Mouse (Mus musculus) embryonic facial prominence, embryonic 11.5 days (tissue): ENCODE measurements at regions not wholly inside any gene's neighbourhood (a gene's known extent, or its start where the extent isn't known, plus 50 kb on each side); places are given as distances from the start of the nearest gene placed in this dataset.

Source experiments
- ATAC-seq: fragments of 200-750 bp; cut with Nextera tagmentation; replicated peaks from 2 replicates; pipeline ENCODE4 v1.8.0; 2017; ENCODE audit warnings: low read depth; ENCODE audit not compliant: insufficient number of reproducible peaks, low FRiP score, low TSS enrichment
- DNase-seq: peaks from one replicate; pipeline ENCODE4 v3.0.0-alpha.2; 2015; ENCODE audit warnings: low spot score
- H3K27ac ChIP-seq: fragments of 300-500 bp; sonication (generic); replicated peaks from 2 replicates; pipeline ENCODE4 v1.5.1; 2014; ENCODE audit warnings: mild to moderate bottlenecking, low read depth, low read length, control low read depth
- H3K27me3 ChIP-seq: fragments of 300-500 bp; sonication (generic); 2 replicates; pipeline ENCODE4 v1.6.1; 2014; ENCODE audit warnings: mild to moderate bottlenecking, low read length, moderate library complexity, mixed read lengths; ENCODE audit not compliant: control insufficient read depth, insufficient read depth
- H3K36me3 ChIP-seq: fragments of 300-500 bp; sonication (generic); replicated peaks from 2 replicates; pipeline ENCODE4 v1.6.1; 2014; ENCODE audit warnings: low read depth, mild to moderate bottlenecking, low read length, moderate library complexity, mixed read lengths; ENCODE audit not compliant: control insufficient read depth, insufficient read depth
- H3K4me1 ChIP-seq: fragments of 300-500 bp; sonication (generic); 2 replicates; pipeline ENCODE4 v1.6.1; 2014; ENCODE audit warnings: low read length, mixed read lengths; ENCODE audit not compliant: control insufficient read depth, insufficient read depth
- H3K4me2 ChIP-seq: fragments of 300-500 bp; sonication (generic); 2 replicates; pipeline ENCODE4 v1.6.1; 2014; ENCODE audit warnings: low read depth, mild to moderate bottlenecking, control low read depth, low read length, moderate library complexity
- H3K4me3 ChIP-seq: fragments of 300-500 bp; sonication (generic); 2 replicates; pipeline ENCODE4 v1.5.1; 2014; ENCODE audit warnings: low read depth, low read length, control low read depth
- H3K9ac ChIP-seq: fragments of 300-500 bp; sonication (generic); replicated peaks from 2 replicates; pipeline ENCODE4 v1.6.1; 2014; ENCODE audit warnings: mild to moderate bottlenecking, control low read depth, low read length
- H3K9me3 ChIP-seq: fragments of 300-500 bp; sonication (generic); replicated peaks from 2 replicates; pipeline ENCODE4 v1.6.1; 2016; ENCODE audit warnings: mild to moderate bottlenecking, low read length, inconsistent platforms, mixed read lengths; ENCODE audit not compliant: control insufficient read depth
- WGBS: fragments of 180-500 bp; shearing (Covaris S2); extraction: QIAGEN DNeasy Blood & Tissue Kit; methylation state at CpG from one replicate; pipeline ENCODE4 v1.1.7; 2014; 5-methylcytosine and 5-hydroxymethylcytosine counted together

DNA sequence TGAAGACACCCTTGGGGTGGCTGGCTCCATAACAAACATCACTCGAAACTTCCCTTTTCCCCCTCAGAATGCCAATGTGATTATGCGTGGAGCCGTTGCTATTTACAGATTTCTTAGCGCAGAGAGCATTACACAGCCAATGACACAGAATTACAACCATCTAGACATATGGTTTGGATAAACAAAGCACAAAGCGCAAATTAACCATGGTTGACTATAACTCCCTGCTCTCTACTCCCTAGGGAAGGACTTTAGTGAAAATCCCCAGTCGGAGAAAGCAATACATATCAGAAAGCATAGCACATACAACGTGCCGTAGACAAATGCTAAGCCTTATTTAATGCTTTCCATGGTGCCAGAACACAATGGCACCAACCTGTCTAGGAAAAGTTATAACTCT is 131.8 kb downstream of the Tshz3 start:
- peak; percentile 17 for DNase-seq
- H3K4me3 ChIP-seq: no peak overlapping the region
- H3K9ac ChIP-seq: no peak overlapping the region
- no peak overlapping the region for H3K27ac ChIP-seq
- 76% methylated on average over 8 of the region's 8 CpGs for WGBS
- H3K4me1 ChIP-seq: no peaks in the 10 kb centered on the region
- no peaks in the 10 kb centered on the region for H3K36me3 ChIP-seq
- H3K27me3 ChIP-seq: no peaks in the 10 kb centered on the region
- ATAC-seq: no peak
- no peaks in the 10 kb centered on the region for H3K9me3 ChIP-seq
- no peak overlapping the region for H3K4me2 ChIP-seq

DNA sequence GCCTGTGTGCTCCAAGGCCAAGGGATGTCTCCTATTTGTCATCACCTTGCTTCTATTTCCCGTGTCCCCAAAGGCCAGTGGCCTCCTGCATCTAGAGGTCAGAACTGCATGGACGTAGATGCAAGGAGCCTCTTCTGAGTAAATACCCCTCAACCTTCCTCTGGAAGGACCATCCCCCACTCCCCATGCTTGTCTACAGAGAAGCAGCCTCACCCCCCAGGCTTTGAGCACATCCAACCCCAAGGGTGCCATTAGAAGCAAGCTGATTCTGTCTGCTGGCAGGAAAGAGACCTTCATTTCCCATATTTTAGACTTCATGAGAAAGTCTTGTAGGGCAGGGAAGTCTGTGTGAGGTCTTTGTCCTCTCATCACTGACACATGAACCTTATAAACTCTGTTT is 132.2 kb downstream of the Tshz3 start:
- no peak overlapping the region for H3K27ac ChIP-seq
- no peak overlapping the region for H3K4me2 ChIP-seq
- no peak overlapping the region for H3K9ac ChIP-seq
- no peaks in the 10 kb centered on the region for H3K36me3 ChIP-seq
- no peak for DNase-seq
- no peak overlapping the region for H3K4me3 ChIP-seq
- no peaks in the 10 kb centered on the region for H3K27me3 ChIP-seq
- 62% methylated on average over 2 of the region's 2 CpGs for WGBS
- ATAC-seq: no peak
- H3K4me1 ChIP-seq: no peaks in the 10 kb centered on the region
- no peaks in the 10 kb centered on the region for H3K9me3 ChIP-seq

DNA sequence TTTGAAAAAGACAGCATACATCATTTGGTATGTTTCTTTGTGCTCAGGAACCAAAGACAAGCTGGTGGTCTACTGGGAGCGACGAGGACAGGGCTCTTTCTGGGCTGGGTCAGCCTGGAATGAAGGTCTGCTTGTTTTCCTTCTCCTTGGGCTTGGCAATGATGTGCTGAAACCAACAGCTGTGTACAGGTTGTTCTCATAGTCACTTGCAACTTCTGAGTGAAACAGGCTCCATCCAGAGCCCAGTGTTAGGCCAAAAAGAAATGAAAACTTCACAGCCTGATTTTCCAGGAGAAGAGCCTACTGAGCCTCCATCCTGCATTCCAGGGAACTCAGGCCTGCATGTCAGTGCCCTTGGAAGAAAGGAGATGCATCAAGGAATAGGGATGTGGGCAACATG is 150.4 kb downstream of the Tshz3 start:
- Histone ChIP-seq H3K27me3 (no peaks in the 10 kb centered on the region), H3K9me3 (no peaks in the 10 kb centered on the region), H3K36me3 (no peaks in the 10 kb centered on the region), H3K27ac (no peak overlapping the region), H3K4me3 (no peak overlapping the region), H3K9ac (no peak overlapping the region), H3K4me1 (no peaks in the 10 kb centered on the region), H3K4me2 (no peak overlapping the region)
- DNase-seq (no peak), ATAC-seq (no peak)
- WGBS: 84% methylated on average over 2 of the region's 2 CpGs

DNA sequence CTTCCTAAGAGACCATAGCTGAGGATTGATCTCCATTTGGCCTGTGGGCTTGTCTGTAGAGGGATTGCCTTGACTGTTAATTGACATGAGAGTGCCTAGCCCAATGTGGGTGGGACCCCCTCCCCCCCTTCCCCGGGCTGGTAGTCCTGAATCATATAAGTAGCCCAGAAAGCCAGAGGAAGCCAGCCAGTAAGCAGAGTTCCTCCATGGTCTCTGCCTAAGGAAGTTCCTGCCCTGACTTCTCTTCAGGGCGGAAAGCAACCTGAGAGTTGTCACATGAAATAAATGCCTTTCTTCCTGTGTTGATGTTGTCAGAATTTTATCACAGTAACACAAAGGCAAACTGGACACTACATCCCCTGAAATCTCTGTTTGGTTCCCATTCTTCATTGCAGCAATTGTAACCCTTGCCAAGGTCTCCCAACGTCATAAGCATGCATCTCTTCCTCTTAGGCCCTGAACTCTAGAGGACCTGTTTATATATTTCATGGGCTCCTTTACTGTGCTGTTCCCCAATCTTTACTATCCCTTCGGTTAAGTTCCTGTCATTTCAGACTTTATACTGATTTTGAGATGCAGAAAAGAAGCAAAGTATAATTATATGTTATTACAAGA is 153.5 kb downstream of the Tshz3 start:
- no peak overlapping the region for H3K9ac ChIP-seq
- H3K36me3 ChIP-seq: no peaks in the 10 kb centered on the region
- no peak overlapping the region for H3K4me3 ChIP-seq
- H3K4me1 ChIP-seq: no peaks in the 10 kb centered on the region
- ATAC-seq: no peak
- no peaks in the 10 kb centered on the region for H3K9me3 ChIP-seq
- H3K27ac ChIP-seq: no peak overlapping the region
- DNase-seq: no peak
- no peak overlapping the region for H3K4me2 ChIP-seq
- WGBS: 89% methylated on average over 4 of the region's 4 CpGs
- no peaks in the 10 kb centered on the region for H3K27me3 ChIP-seq

DNA sequence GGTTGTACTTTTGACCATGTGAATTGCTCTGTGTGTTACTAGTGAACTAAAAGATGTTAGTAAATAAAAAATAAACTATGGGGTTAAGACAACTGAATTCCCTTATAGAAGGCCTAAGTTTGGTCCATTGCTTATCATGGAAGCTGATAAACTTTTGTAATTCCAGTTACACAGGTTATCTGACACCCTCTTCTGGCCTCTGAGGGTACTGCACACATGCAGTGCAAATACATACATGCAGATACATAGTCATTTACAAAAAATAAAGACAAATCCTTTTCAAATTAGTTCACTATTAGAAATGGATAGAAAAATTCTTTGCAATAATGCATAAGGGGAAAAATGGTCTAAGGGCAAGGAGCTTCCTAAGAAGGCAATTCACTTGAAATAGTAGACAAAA is 156.4 kb downstream of the Tshz3 start:
- ATAC-seq (no peak), DNase-seq (no peak)
- no peak overlapping the region for H3K4me3 ChIP-seq
- H3K4me2 ChIP-seq: no peak overlapping the region
- no peaks in the 10 kb centered on the region for H3K36me3 ChIP-seq
- no peak overlapping the region for H3K27ac ChIP-seq
- no peaks in the 10 kb centered on the region for H3K27me3 ChIP-seq
- no peaks in the 10 kb centered on the region for H3K4me1 ChIP-seq
- H3K9ac ChIP-seq: no peak overlapping the region
- H3K9me3 ChIP-seq: no peaks in the 10 kb centered on the region

DNA sequence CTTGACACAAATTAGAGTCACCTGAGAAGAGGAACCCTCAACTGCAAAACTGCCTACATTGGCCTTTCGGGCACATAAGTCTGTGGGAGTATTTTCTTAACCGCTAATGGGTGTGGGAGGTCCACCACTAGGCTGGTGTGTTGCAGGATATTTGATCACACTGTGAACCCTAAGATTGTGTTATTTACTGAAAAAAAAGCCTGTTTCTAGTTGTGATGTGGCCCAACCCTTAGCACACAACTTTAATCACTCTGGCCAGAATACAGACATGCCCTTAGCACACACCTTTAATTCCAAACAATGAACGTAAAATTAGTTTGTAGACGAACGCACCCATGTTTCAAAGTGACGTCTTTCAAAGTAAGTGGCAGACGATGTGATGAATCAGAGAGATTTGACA is 161.5 kb downstream of the Tshz3 start:
- H3K9ac ChIP-seq: no peak overlapping the region
- no peaks in the 10 kb centered on the region for H3K4me1 ChIP-seq
- WGBS: 85% methylated on average over 7 of the region's 7 CpGs
- ATAC-seq (no peak), DNase-seq (no peak)
- no peaks in the 10 kb centered on the region for H3K27me3 ChIP-seq
- H3K9me3 ChIP-seq: no peaks in the 10 kb centered on the region
- H3K4me3 ChIP-seq: no peak overlapping the region
- no peaks in the 10 kb centered on the region for H3K36me3 ChIP-seq
- H3K27ac ChIP-seq: no peak overlapping the region
- H3K4me2 ChIP-seq: no peak overlapping the region

DNA sequence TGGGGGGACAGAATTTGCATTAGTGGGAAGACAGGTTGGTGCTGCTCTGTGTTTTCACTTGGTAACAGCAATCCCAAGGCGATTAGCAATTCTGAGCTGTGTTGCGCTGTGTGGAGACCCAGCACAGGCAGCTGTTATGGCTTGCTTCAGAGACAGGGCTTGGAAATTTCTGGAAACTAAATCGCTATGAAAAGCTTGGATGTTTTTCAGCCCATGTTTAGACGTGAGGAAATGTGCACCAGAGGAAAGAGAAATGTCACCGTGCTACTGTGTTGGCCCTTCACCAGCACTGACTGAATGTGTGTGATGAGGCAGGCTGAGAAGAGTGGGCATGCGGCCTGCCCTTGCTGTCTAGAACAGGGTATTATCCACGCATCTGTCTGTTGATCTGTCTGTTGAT is 164.6 kb downstream of the Tshz3 start:
- DNase-seq: no peak
- Histone ChIP-seq H3K27ac (no peak overlapping the region), H3K4me1 (no peaks in the 10 kb centered on the region), H3K36me3 (no peaks in the 10 kb centered on the region), H3K4me3 (no peak overlapping the region), H3K27me3 (no peaks in the 10 kb centered on the region), H3K9me3 (no peaks in the 10 kb centered on the region), H3K4me2 (no peak overlapping the region), H3K9ac (no peak overlapping the region)
- ATAC-seq: no peak
- WGBS: 90% methylated on average over 7 of the region's 7 CpGs

DNA sequence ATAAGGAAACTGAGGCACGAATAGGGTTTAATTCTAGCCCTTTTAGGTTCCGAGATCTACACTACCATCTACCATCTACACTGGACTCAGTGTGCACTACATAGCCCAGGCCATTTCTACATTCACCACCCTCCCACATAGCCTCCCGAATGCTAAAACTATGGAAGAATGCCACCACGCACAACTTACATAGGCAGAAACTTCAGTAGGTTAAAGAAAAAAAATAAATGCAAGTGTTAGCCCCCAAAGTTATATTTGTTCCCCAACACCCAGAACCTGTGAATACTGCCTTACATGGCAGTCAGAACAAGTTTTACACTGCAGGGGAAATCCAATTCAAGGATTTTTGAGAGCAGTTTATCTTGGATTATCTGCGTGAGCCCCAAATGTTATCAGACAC is 165.8 kb downstream of the Tshz3 start:
- Histone ChIP-seq H3K9me3 (no peaks in the 10 kb centered on the region), H3K27me3 (no peaks in the 10 kb centered on the region), H3K4me3 (no peak overlapping the region), H3K36me3 (no peaks in the 10 kb centered on the region), H3K4me2 (no peak overlapping the region), H3K9ac (no peak overlapping the region), H3K27ac (no peak overlapping the region), H3K4me1 (no peaks in the 10 kb centered on the region)
- no peak for DNase-seq
- 86% methylated on average over 5 of the region's 5 CpGs for WGBS
- no peak for ATAC-seq
